Mouse (Mus musculus) heart, postnatal 0 days (tissue): ENCODE results near the gene Cacna1e. TPM values are rescaled to one million over a fixed set of nuclear protein-coding genes. Genes with fewer than 3 reads are reported as not detected.

Source experiments
- ATAC-seq: fragments of 200-750 bp; cut with Nextera tagmentation; 2 replicates; pipeline ENCODE4 v1.8.0; 2017; ENCODE audit warnings: low read depth, moderate number of reproducible peaks, moderate library complexity; ENCODE audit not compliant: insufficient read depth
- DNase-seq: peaks from one replicate; pipeline ENCODE4 v3.0.0-alpha.2; 2016; ENCODE audit warnings: low spot score
- H3K27ac ChIP-seq: fragments of 300-500 bp; sonication (generic); 2 replicates; pipeline ENCODE4 v1.5.1; 2014; ENCODE audit warnings: low read depth, mild to moderate bottlenecking
- H3K27me3 ChIP-seq: fragments of 300-500 bp; sonication (generic); 2 replicates; pipeline ENCODE4 v1.6.1; 2014; ENCODE audit warnings: low read length, mixed read lengths; ENCODE audit not compliant: control insufficient read depth, insufficient read depth
- H3K36me3 ChIP-seq: fragments of 300-500 bp; sonication (generic); replicated peaks from 2 replicates; pipeline ENCODE4 v1.6.1; 2014; ENCODE audit warnings: low read length, mixed read lengths; ENCODE audit not compliant: control insufficient read depth, insufficient read depth
- H3K4me1 ChIP-seq: fragments of 300-500 bp; sonication (generic); 2 replicates; pipeline ENCODE4 v1.6.1; 2014; ENCODE audit warnings: antibody characterized with exemption; ENCODE audit not compliant: control insufficient read depth, insufficient read depth
- H3K4me2 ChIP-seq: fragments of 300-500 bp; sonication (generic); 2 replicates; pipeline ENCODE4 v1.6.1; 2014; ENCODE audit warnings: low read depth, mild to moderate bottlenecking, low read length, moderate library complexity
- H3K4me3 ChIP-seq: fragments of 300-500 bp; sonication (generic); 2 replicates; pipeline ENCODE4 v1.5.1; 2014; ENCODE audit warnings: low read depth, low read length
- H3K9ac ChIP-seq: fragments of 300-500 bp; sonication (generic); replicated peaks from 2 replicates; pipeline ENCODE4 v1.6.1; 2014; ENCODE audit warnings: low read depth, low read length, mixed read lengths
- H3K9me3 ChIP-seq: fragments of 300-500 bp; sonication (generic); replicated peaks from 2 replicates; pipeline ENCODE4 v1.6.1; 2016; ENCODE audit warnings: low read length; ENCODE audit not compliant: control insufficient read depth
- CTCF ChIP-seq: IDR thresholded peaks from 2 replicates; pipeline ENCODE4 v1.5.1; 2016; ENCODE audit warnings: antibody characterized with exemption, control low read depth, low read depth
- EP300 ChIP-seq: IDR thresholded peaks from 2 replicates; pipeline ENCODE4 v1.6.1; 2016; ENCODE audit warnings: antibody characterized with exemption, low read depth
- WGBS: fragments of 180-500 bp; shearing (Covaris S2); extraction: QIAGEN DNeasy Blood & Tissue Kit; methylation state at CpG from one replicate; pipeline ENCODE4 v1.1.7; 2014; 5-methylcytosine and 5-hydroxymethylcytosine counted together
- polyA plus RNA-seq: library from polyadenylated mRNA; unstranded; fragments of >200 nt; fragmentation: Nextera tagmentation; extraction: Ambion mirVana; gene quantifications from 2 replicates; pipeline ENCODE4 v1.2.1, GENCODE M21; 2015
- total RNA-seq: library from RNA; depleted of rRNA; stranded (reverse); fragments of >200 nt; gene quantifications from 2 replicates; pipeline ENCODE4 v1.2.3, GENCODE M21; 2014; ENCODE audit warnings: low replicate concordance

Gene Cacna1e
- total and polyA plus RNA-seq, 2 experiments from 2014 or later = 0.04 to 0.08 TPM

GRCm38 (mm10) chr1:154883596-154884191, 607 bp downstream of the Cacna1e start:
- Histone ChIP-seq H3K36me3 (no peaks in the 10 kb centered on the region), H3K4me3 (peak overlapping the region; percentile 43), H3K4me1 (no peaks in the 10 kb centered on the region), H3K27me3 (peaks cover 31% of the 10 kb centered on the region), H3K4me2 (peak overlapping the region; percentile 63), H3K9me3 (no peaks in the 10 kb centered on the region), H3K9ac (no peak overlapping the region; the same call in 1 of the 2 replicates), H3K27ac (no peak overlapping the region)
- ATAC-seq (no peak), DNase-seq (no peak)
- TF ChIP-seq EP300 (no peak), CTCF (no peak)
- 6% methylated on average over 18 of the region's 18 CpGs for WGBS

- H3K4me1 ChIP-seq = no peaks in the 10 kb centered on the region
- H3K27ac ChIP-seq = no peak overlapping the region
- TF ChIP-seq CTCF = no peak
- TF ChIP-seq EP300 = no peak
- ATAC-seq (no peak), DNase-seq (no peak)
- H3K27me3 ChIP-seq = no peaks in the 10 kb centered on the region
- H3K4me3 ChIP-seq = no peak overlapping the region
- H3K9me3 ChIP-seq = no peaks in the 10 kb centered on the region
- H3K36me3 ChIP-seq = no peaks in the 10 kb centered on the region
- 72% methylated on average over 1 of the region's 1 CpGs for WGBS
- H3K9ac ChIP-seq = no peak overlapping the region
- H3K4me2 ChIP-seq = no peak overlapping the region
Observed at GRCm38 (mm10) chr1:154865981-154866380, 18.3 kb downstream of the Cacna1e start.

- Histone ChIP-seq H3K27me3 (no peaks in the 10 kb centered on the region), H3K27ac (no peak overlapping the region), H3K4me1 (no peaks in the 10 kb centered on the region), H3K4me2 (no peak overlapping the region), H3K36me3 (no peaks in the 10 kb centered on the region), H3K9me3 (no peaks in the 10 kb centered on the region), H3K4me3 (no peak overlapping the region), H3K9ac (no peak overlapping the region)
- no peak for ATAC-seq
- DNase-seq = no peak
- TF ChIP-seq EP300 (no peak), CTCF (no peak)
- 64% methylated on average over 9 of the region's 9 CpGs for WGBS
Observed at GRCm38 (mm10) chr1:154861416-154861815, 22.9 kb downstream of the Cacna1e start.

- ATAC-seq (no peak), DNase-seq (no peak)
- Histone ChIP-seq H3K4me2 (no peak overlapping the region), H3K9me3 (no peaks in the 10 kb centered on the region), H3K36me3 (no peaks in the 10 kb centered on the region), H3K4me1 (no peaks in the 10 kb centered on the region), H3K27ac (no peak overlapping the region), H3K27me3 (no peaks in the 10 kb centered on the region), H3K9ac (no peak overlapping the region), H3K4me3 (no peak overlapping the region)
- no peak for TF ChIP-seq EP300
- no peak for TF ChIP-seq CTCF
- WGBS = 70% methylated on average over 3 of the region's 3 CpGs
Observed at GRCm38 (mm10) chr1:154854564-154854963, 29.7 kb downstream of the Cacna1e start.

GRCm38 (mm10) chr1:154850515-154851287, 33.6 kb downstream of the Cacna1e start:
- 73% methylated on average over 6 of the region's 6 CpGs for WGBS
- Histone ChIP-seq H3K36me3 (no peaks in the 10 kb centered on the region), H3K4me1 (no peaks in the 10 kb centered on the region), H3K9me3 (no peaks in the 10 kb centered on the region), H3K4me3 (no peak overlapping the region), H3K27ac (no peak overlapping the region), H3K4me2 (no peak overlapping the region), H3K27me3 (no peaks in the 10 kb centered on the region), H3K9ac (no peak overlapping the region)
- ATAC-seq (no peak), DNase-seq (no peak)
- TF ChIP-seq EP300 (no peak), CTCF (no peak)
